Mouse (Mus musculus): ENCODE measurements around the gene Cdkn3.

GRCm38 (mm10) chr14:46778756-46779155 is 18.4 kb downstream of the Cdkn3 start:
- TF ChIP-seq CTCF (IDR thresholded peaks at IDR 0.05; ENCODE audit: insufficient read depth, low read length), result no peak
- no peak for TF ChIP-seq POLR2A (IDR thresholded peaks at IDR 0.05; ENCODE audit: borderline replicate concordance, extremely low read depth, low read depth, low read length)
